Mouse (Mus musculus) CH12.LX (cell line): ENCODE data around the gene Tent5c. TPM values are rescaled to one million over a fixed set of nuclear protein-coding genes. Genes with fewer than 3 reads are reported as not detected.

Experiments
- DNase-seq: peaks from one replicate; pipeline ENCODE4 v3.0.0-alpha.2; 2013; ENCODE audit errors: extremely low read depth
- H3K27ac ChIP-seq: 2 replicates; pipeline ENCODE4 v1.5.1; 2012; ENCODE audit warnings: low read depth, mild to moderate bottlenecking, control low read depth, moderate library complexity; ENCODE audit not compliant: insufficient read depth
- H3K27me3 ChIP-seq: replicated peaks from 2 replicates; pipeline ENCODE3; 2012; ENCODE audit warnings: inconsistent platforms
- H3K36me3 ChIP-seq, 2 experiments: replicated peaks in 1 of 2; 2 replicates each; pipeline versions ENCODE3 to v1.6.1; 2012; ENCODE audit warnings: inconsistent platforms in 1 of 2, low read length in 1 of 2, mild to moderate bottlenecking in 1 of 2, mixed read lengths in 1 of 2, moderate library complexity in 1 of 2; ENCODE audit not compliant: control insufficient read depth in 1 of 2, insufficient read depth in 1 of 2
- H3K4me1 ChIP-seq, 2 experiments: 2 replicates each; pipeline ENCODE4 v1.6.1; 2012; ENCODE audit warnings: inconsistent platforms in 1 of 2, moderate library complexity in 1 of 2; ENCODE audit not compliant: insufficient read depth in 2 of 2, control insufficient read depth in 1 of 2
- H3K4me2 ChIP-seq: 2 replicates; pipeline ENCODE4 v1.6.1; 2012; ENCODE audit warnings: low read depth, mild to moderate bottlenecking, control low read depth; ENCODE audit not compliant: poor library complexity, insufficient read depth, severe bottlenecking
- H3K4me3 ChIP-seq, 3 experiments: fragments of 150-350 bp in 1 of 3; sonication (generic) in 1 of 3; replicated peaks in 1 of 3; 2 replicates each; pipeline versions ENCODE3 to v1.5.1; 2011 to 2012; ENCODE audit warnings: low read depth in 2 of 3, low read length in 2 of 3, mild to moderate bottlenecking in 2 of 3, moderate library complexity in 2 of 3, control low read depth in 1 of 3, improper control_type of control experiment in 1 of 3, inconsistent platforms in 1 of 3, mixed read lengths in 1 of 3; ENCODE audit not compliant: poor library complexity in 1 of 3
- H3K79me2 ChIP-seq: replicated peaks from 2 replicates; pipeline ENCODE4 v1.6.1; 2012; ENCODE audit warnings: mild to moderate bottlenecking, moderate library complexity; ENCODE audit not compliant: control insufficient read depth, poor library complexity, insufficient read depth, severe bottlenecking; ENCODE audit errors: extremely low read depth
- H3K9ac ChIP-seq: 2 replicates; pipeline ENCODE4 v1.6.1; 2012; ENCODE audit warnings: low read depth, mild to moderate bottlenecking, control low read depth, moderate library complexity; ENCODE audit not compliant: insufficient read depth
- H3K9me3 ChIP-seq: replicated peaks from 2 replicates; pipeline ENCODE3; 2012; ENCODE audit warnings: low read length, inconsistent platforms, mixed read lengths
- BHLHE40 ChIP-seq: IDR thresholded peaks from 2 replicates; pipeline ENCODE4 v1.6.1; 2011; ENCODE audit warnings: mild to moderate bottlenecking, low read depth, low read length, improper control_type of control experiment
- CHD1 ChIP-seq: IDR thresholded peaks from 2 replicates; pipeline ENCODE4 v1.6.1; 2012; ENCODE audit warnings: low read depth, low read length, improper control_type of control experiment, inconsistent platforms
- CHD2 ChIP-seq: IDR thresholded peaks from 2 replicates; pipeline ENCODE4 v1.6.1; 2011; ENCODE audit warnings: low read length, improper control_type of control experiment
- HCFC1 ChIP-seq: IDR thresholded peaks from 2 replicates; pipeline ENCODE4 v1.6.1; 2012; ENCODE audit warnings: low read depth, mild to moderate bottlenecking, inconsistent platforms, low read length, improper control_type of control experiment
- IRF4 ChIP-seq: IDR thresholded peaks from 2 replicates; pipeline ENCODE4 v1.6.1; 2014; ENCODE audit warnings: low read depth, mild to moderate bottlenecking, inconsistent platforms, low read length, improper control_type of control experiment
- JUND ChIP-seq: conservative IDR thresholded peaks from 2 replicates; pipeline ENCODE4 v1.6.1; 2011; ENCODE audit warnings: low read depth, low read length, improper control_type of control experiment
- MEF2A ChIP-seq: IDR thresholded peaks from 2 replicates; pipeline ENCODE4 v1.6.1; 2014; ENCODE audit warnings: low read depth, mild to moderate bottlenecking, inconsistent platforms, low read length, improper control_type of control experiment, borderline replicate concordance
- MXI1 ChIP-seq: IDR thresholded peaks from 2 replicates; pipeline ENCODE4 v1.6.1; 2011; ENCODE audit warnings: mild to moderate bottlenecking, low read depth, low read length, improper control_type of control experiment
- NRF1 ChIP-seq: IDR thresholded peaks from 2 replicates; pipeline ENCODE4 v1.6.1; 2014; ENCODE audit warnings: low read depth, mild to moderate bottlenecking, inconsistent platforms, low read length, improper control_type of control experiment, moderate library complexity
- PAX5 ChIP-seq: IDR thresholded peaks from 2 replicates; pipeline ENCODE4 v1.6.1; 2012; ENCODE audit warnings: low read length, inconsistent platforms, mixed read lengths
- POLR2AphosphoS2 ChIP-seq: IDR thresholded peaks from 2 replicates; pipeline ENCODE4 v1.6.1; 2011; ENCODE audit warnings: low read depth, low read length, improper control_type of control experiment
- SMC3 ChIP-seq: IDR thresholded peaks from 2 replicates; pipeline ENCODE4 v1.6.1; 2011; ENCODE audit warnings: low read depth, low read length, improper control_type of control experiment
- UBTF ChIP-seq: IDR thresholded peaks from 2 replicates; pipeline ENCODE4 v1.6.1; 2012; ENCODE audit warnings: low read depth, mild to moderate bottlenecking, inconsistent platforms, low read length, improper control_type of control experiment, moderate library complexity
- USF1 ChIP-seq: IDR thresholded peaks from 2 replicates; pipeline ENCODE4 v1.6.1; 2014; ENCODE audit warnings: low read depth, mild to moderate bottlenecking, inconsistent platforms, low read length, improper control_type of control experiment
- dilution Hi-C: fragments of 300-500 bp; cut with MboI; formaldehyde crosslinking; loops from 2 replicates; pipeline ENCODE4 v1.14.3; 2020; ENCODE audit warnings: low sequenced_read_pairs; ENCODE audit not compliant: extremely low pct_unique_long_range_greater_than_20kb, extremely low pct_ligation_motif_present
- in situ Hi-C: fragments of 300-500 bp; cut with MboI; formaldehyde crosslinking; loops from 3 replicates; pipeline ENCODE4 v1.14.3; 2019; ENCODE audit warnings: low sequenced_read_pairs, low pct_ligation_motif_present, low pct_unique_long_range_greater_than_20kb, mixed read lengths
- polyA plus RNA-seq: library from polyadenylated mRNA; unstranded; fragments of >175 nt; gene quantifications from 2 replicates; pipeline ENCODE4 v1.2.1, GENCODE M21; 2012; ENCODE audit warnings: low read depth; ENCODE audit not compliant: insufficient read length
- total RNA-seq, 2 experiments: library from RNA; depleted of rRNA; stranded (reverse); fragments of 300-350 nt in 1 of 2; fragments of >200 nt in 1 of 2; gene quantifications; 2 replicates each; pipeline ENCODE4 v1.2.3; 2012 to 2014

Tent5c gene
- total and polyA plus RNA-seq, 3 experiments: 10.6 to 18.7 (median 12.3) TPM

DNA sequence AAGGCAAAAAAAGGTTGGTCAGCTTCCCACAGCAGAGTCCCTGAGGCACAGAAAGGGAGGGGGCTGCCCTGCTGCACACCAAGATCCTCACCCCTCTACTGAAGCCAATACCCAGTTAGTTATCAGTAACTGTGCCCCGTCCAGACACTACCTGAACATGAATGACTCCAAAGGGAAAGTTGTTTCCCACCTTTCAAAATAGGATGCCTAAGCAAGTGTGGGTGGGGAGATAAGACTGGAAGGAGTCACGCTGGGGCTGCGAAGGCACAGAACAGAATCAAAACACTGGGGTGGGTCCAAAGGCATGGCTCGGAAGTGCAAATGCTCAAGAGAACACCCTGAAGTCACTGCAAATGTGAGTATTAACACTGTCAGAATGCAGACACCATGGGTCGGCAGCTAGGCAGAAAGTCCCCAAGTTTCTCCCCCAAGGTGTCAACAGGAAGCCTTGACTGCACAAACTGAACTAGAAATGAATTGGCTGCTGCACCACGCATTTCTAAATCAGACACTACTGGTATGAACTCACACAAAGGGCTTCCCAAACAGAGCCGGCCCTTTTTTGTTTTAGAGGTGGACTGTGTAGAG, 6.7 kb downstream of the Tent5c start:
- no peaks in the 10 kb centered on the region for H3K9me3 ChIP-seq
- H3K27ac ChIP-seq: peak overlapping the region; percentile 40; the same call in 1 of the 2 replicates
- H3K36me3 ChIP-seq: peaks cover 0 to 5% of the 10 kb centered on the region in 2 experiments
- H3K4me3 ChIP-seq: no peak overlapping the region
- peaks cover 33 to 83% of the 10 kb centered on the region in 2 experiments for H3K4me1 ChIP-seq
- in situ Hi-C loops: no loop called here
- dilution Hi-C loops: no loop called here
- no peak for DNase-seq
- TF ChIP-seq MEF2A (peak; percentile 50; the same call in 1 of the 2 replicates), CHD1 (peak; percentile 77; the same call in 1 of the 2 replicates), POLR2AphosphoS2 (no peak), MXI1 (no peak), IRF4 (peak; percentile 41; the same call in 1 of the 2 replicates)
- peaks cover 67% of the 10 kb centered on the region for H3K79me2 ChIP-seq
- peak overlapping the region; percentile 75; the same call in 1 of the 2 replicates for H3K4me2 ChIP-seq
- no peak overlapping the region for H3K9ac ChIP-seq
- no peaks in the 10 kb centered on the region for H3K27me3 ChIP-seq

DNA sequence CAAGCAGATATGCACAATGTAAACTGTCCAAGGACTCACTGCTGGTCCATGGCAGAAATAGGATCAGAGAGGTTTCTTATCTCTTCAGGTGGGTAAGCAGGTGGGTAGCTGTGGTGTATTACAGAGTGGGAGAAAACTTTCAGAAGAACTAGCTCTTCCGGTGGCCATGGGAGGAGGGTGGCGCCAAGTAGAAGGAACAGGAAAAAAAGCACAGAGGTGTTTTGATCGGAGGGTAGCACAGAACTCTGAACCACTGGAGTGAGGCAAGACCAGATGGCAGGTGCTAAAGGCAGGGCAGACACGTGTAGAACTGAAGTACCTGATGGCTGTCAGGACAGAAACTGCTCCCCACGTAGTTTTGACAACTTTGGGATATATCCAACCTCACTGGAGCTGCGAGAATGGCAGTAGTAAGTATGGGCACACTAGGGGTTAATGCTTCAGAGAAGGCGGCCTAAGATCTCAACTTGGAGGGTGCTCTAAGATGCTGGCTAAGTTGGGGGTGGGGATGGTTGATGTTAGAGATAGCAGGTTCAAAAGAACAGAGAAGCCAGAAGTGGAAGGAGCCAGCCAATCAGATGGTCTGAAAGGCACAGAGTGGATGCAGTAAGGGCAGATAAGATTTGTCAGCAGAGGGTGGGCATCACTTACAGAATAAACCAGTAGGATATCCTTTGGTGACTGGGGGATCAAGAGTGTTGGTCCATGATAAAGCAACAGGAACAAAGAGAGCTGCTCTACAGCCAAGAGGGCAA, 8.7 kb downstream of the Tent5c start:
- Histone ChIP-seq H3K4me1 (peaks cover 33 to 77% of the 10 kb centered on the region in 2 experiments), H3K9ac (no peak overlapping the region), H3K4me3 (no peak overlapping the region)

DNA sequence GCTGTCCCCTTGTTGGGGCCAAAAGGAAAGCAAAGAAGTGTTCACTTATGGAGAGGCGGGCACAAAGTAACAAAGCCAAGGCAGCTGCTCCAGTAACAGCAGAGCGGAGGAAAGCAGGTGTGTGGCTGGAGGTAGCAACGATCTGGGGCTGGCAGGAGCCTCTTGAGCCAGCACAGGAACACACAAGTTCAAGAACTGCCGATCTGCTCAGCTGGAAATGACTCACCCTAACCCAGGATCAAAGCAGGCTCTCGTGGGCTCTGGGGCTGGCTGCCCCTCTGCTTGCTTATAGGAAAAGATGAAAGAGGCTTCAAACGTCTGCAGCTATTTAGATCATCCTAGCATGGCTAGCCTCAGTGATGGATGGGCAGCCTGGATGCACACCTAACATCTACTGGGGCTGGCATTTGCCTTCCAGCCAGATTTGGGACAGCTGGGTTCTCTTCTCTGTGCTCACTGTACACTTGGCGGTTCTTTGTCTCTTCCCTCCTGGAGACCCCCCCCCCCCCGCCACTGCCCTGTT, 14.1 kb downstream of the Tent5c start:
- H3K36me3 ChIP-seq: peaks cover 27 to 58% of the 10 kb centered on the region in 2 experiments
- H3K9me3 ChIP-seq: peaks cover 4% of the 10 kb centered on the region
- H3K79me2 ChIP-seq: peaks cover 12% of the 10 kb centered on the region
- H3K9ac ChIP-seq: no peak overlapping the region
- TF ChIP-seq HCFC1 (no peak), JUND (peak; percentile 56), BHLHE40 (0 out of 2 replicates have a peak, but pooled peaks have one; percentile 25), IRF4 (0 out of 2 replicates have a peak, but pooled peaks have one; percentile 17)
- peak; percentile 16 for DNase-seq
- H3K27me3 ChIP-seq: no peaks in the 10 kb centered on the region
- H3K27ac ChIP-seq: no peak overlapping the region
- dilution Hi-C loops (no loop called here), in situ Hi-C loops (no loop called here)
- H3K4me3 ChIP-seq: no peak overlapping the region
- peaks cover 14 to 40% of the 10 kb centered on the region in 2 experiments for H3K4me1 ChIP-seq
- no peak overlapping the region for H3K4me2 ChIP-seq

More for the DNA sequence above, 8.7 kb downstream of the Tent5c start:
- Histone ChIP-seq H3K36me3 (peaks cover 1 to 9% of the 10 kb centered on the region in 2 experiments), H3K4me2 (peak overlapping the region; percentile 47; the same call in 1 of the 2 replicates), H3K27me3 (no peaks in the 10 kb centered on the region), H3K9me3 (no peaks in the 10 kb centered on the region), H3K27ac (peak overlapping the region; percentile 18; the same call in 1 of the 2 replicates), H3K79me2 (peaks cover 50% of the 10 kb centered on the region)
- TF ChIP-seq CHD1: no peak
- TF ChIP-seq HCFC1: no peak
- no peak for TF ChIP-seq CHD2
- TF ChIP-seq IRF4: no peak
- TF ChIP-seq USF1: no peak
- no peak for TF ChIP-seq SMC3
- 0 out of 2 replicates have a peak, but pooled peaks have one; percentile 24 for TF ChIP-seq UBTF
- TF ChIP-seq NRF1: no peak
- no peak for TF ChIP-seq PAX5
- TF ChIP-seq POLR2AphosphoS2: no peak
- TF ChIP-seq BHLHE40: peak; percentile 46; the same call in 1 of the 2 replicates
- in situ Hi-C loops: no loop called here
- no peak for DNase-seq
- dilution Hi-C loops: no loop called here
